Mouse (Mus musculus) CH12.LX (cell line): Measurements from ENCODE around the gene Ldlr. TPM values are rescaled to one million over a fixed set of nuclear protein-coding genes. Genes with fewer than 3 reads are reported as not detected.

Experiments used
- DNase-seq: peaks from one replicate; pipeline ENCODE4 v3.0.0-alpha.2; 2013; ENCODE audit errors: extremely low read depth
- H3K27ac ChIP-seq: 2 replicates; pipeline ENCODE4 v1.5.1; 2012; ENCODE audit warnings: low read depth, mild to moderate bottlenecking, control low read depth, moderate library complexity; ENCODE audit not compliant: insufficient read depth
- H3K27me3 ChIP-seq: replicated peaks from 2 replicates; pipeline ENCODE3; 2012; ENCODE audit warnings: inconsistent platforms
- H3K36me3 ChIP-seq, 2 experiments: replicated peaks in 1 of 2; 2 replicates each; pipeline versions ENCODE3 to v1.6.1; 2012; ENCODE audit warnings: inconsistent platforms in 1 of 2, low read length in 1 of 2, mild to moderate bottlenecking in 1 of 2, mixed read lengths in 1 of 2, moderate library complexity in 1 of 2; ENCODE audit not compliant: control insufficient read depth in 1 of 2, insufficient read depth in 1 of 2
- H3K4me1 ChIP-seq, 2 experiments: 2 replicates each; pipeline ENCODE4 v1.6.1; 2012; ENCODE audit warnings: inconsistent platforms in 1 of 2, moderate library complexity in 1 of 2; ENCODE audit not compliant: insufficient read depth in 2 of 2, control insufficient read depth in 1 of 2
- H3K4me2 ChIP-seq: 2 replicates; pipeline ENCODE4 v1.6.1; 2012; ENCODE audit warnings: low read depth, mild to moderate bottlenecking, control low read depth; ENCODE audit not compliant: poor library complexity, insufficient read depth, severe bottlenecking
- H3K4me3 ChIP-seq, 3 experiments: fragments of 150-350 bp in 1 of 3; sonication (generic) in 1 of 3; replicated peaks in 1 of 3; 2 replicates each; pipeline versions ENCODE3 to v1.5.1; 2011 to 2012; ENCODE audit warnings: low read depth in 2 of 3, low read length in 2 of 3, mild to moderate bottlenecking in 2 of 3, moderate library complexity in 2 of 3, control low read depth in 1 of 3, improper control_type of control experiment in 1 of 3, inconsistent platforms in 1 of 3, mixed read lengths in 1 of 3; ENCODE audit not compliant: poor library complexity in 1 of 3
- H3K79me2 ChIP-seq: replicated peaks from 2 replicates; pipeline ENCODE4 v1.6.1; 2012; ENCODE audit warnings: mild to moderate bottlenecking, moderate library complexity; ENCODE audit not compliant: control insufficient read depth, poor library complexity, insufficient read depth, severe bottlenecking; ENCODE audit errors: extremely low read depth
- H3K9ac ChIP-seq: 2 replicates; pipeline ENCODE4 v1.6.1; 2012; ENCODE audit warnings: low read depth, mild to moderate bottlenecking, control low read depth, moderate library complexity; ENCODE audit not compliant: insufficient read depth
- H3K9me3 ChIP-seq: replicated peaks from 2 replicates; pipeline ENCODE3; 2012; ENCODE audit warnings: low read length, inconsistent platforms, mixed read lengths
- BHLHE40 ChIP-seq: IDR thresholded peaks from 2 replicates; pipeline ENCODE4 v1.6.1; 2011; ENCODE audit warnings: mild to moderate bottlenecking, low read depth, low read length, improper control_type of control experiment
- CHD1 ChIP-seq: IDR thresholded peaks from 2 replicates; pipeline ENCODE4 v1.6.1; 2012; ENCODE audit warnings: low read depth, low read length, improper control_type of control experiment, inconsistent platforms
- CHD2 ChIP-seq: IDR thresholded peaks from 2 replicates; pipeline ENCODE4 v1.6.1; 2011; ENCODE audit warnings: low read length, improper control_type of control experiment
- CTCF ChIP-seq, 2 experiments: IDR thresholded peaks in 1 of 2; conservative IDR thresholded peaks in 1 of 2; 2 replicates each; pipeline ENCODE4 v1.5.1; 2011 to 2012; ENCODE audit warnings: low read depth in 2 of 2, low read length in 2 of 2, improper control_type of control experiment in 1 of 2, inconsistent platforms in 1 of 2, mild to moderate bottlenecking in 1 of 2, moderate library complexity in 1 of 2
- E2F4 ChIP-seq: IDR thresholded peaks from 2 replicates; pipeline ENCODE4 v1.6.1; 2011; ENCODE audit warnings: low read depth, low read length, improper control_type of control experiment; ENCODE audit not compliant: insufficient replicate concordance
- ELF1 ChIP-seq: IDR thresholded peaks from 2 replicates; pipeline ENCODE4 v1.6.1; 2014; ENCODE audit warnings: low read depth, mild to moderate bottlenecking, inconsistent platforms, low read length, improper control_type of control experiment
- IRF4 ChIP-seq: IDR thresholded peaks from 2 replicates; pipeline ENCODE4 v1.6.1; 2014; ENCODE audit warnings: low read depth, mild to moderate bottlenecking, inconsistent platforms, low read length, improper control_type of control experiment
- MEF2A ChIP-seq: IDR thresholded peaks from 2 replicates; pipeline ENCODE4 v1.6.1; 2014; ENCODE audit warnings: low read depth, mild to moderate bottlenecking, inconsistent platforms, low read length, improper control_type of control experiment, borderline replicate concordance
- MXI1 ChIP-seq: IDR thresholded peaks from 2 replicates; pipeline ENCODE4 v1.6.1; 2011; ENCODE audit warnings: mild to moderate bottlenecking, low read depth, low read length, improper control_type of control experiment
- MYC ChIP-seq: IDR thresholded peaks from 2 replicates; pipeline ENCODE4 v1.6.1; 2011; ENCODE audit warnings: low read depth, mild to moderate bottlenecking, improper control_type of control experiment, low read length
- NELFE ChIP-seq: IDR thresholded peaks from 2 replicates; pipeline ENCODE4 v1.6.1; 2011; ENCODE audit warnings: low read depth, low read length, improper control_type of control experiment
- NRF1 ChIP-seq: IDR thresholded peaks from 2 replicates; pipeline ENCODE4 v1.6.1; 2014; ENCODE audit warnings: low read depth, mild to moderate bottlenecking, inconsistent platforms, low read length, improper control_type of control experiment, moderate library complexity
- POLR2A ChIP-seq: IDR thresholded peaks from 2 replicates; pipeline ENCODE4 v1.6.1; 2011; ENCODE audit warnings: low read depth, mild to moderate bottlenecking, improper control_type of control experiment, low read length
- RAD21 ChIP-seq: IDR thresholded peaks from 2 replicates; pipeline ENCODE4 v1.6.1; 2011; ENCODE audit warnings: low read depth, mild to moderate bottlenecking, low read length, improper control_type of control experiment, moderate library complexity
- RCOR1 ChIP-seq: conservative IDR thresholded peaks from 2 replicates; pipeline ENCODE4 v1.6.1; 2012; ENCODE audit warnings: low read depth, mild to moderate bottlenecking, inconsistent platforms, low read length, improper control_type of control experiment
- UBTF ChIP-seq: IDR thresholded peaks from 2 replicates; pipeline ENCODE4 v1.6.1; 2012; ENCODE audit warnings: low read depth, mild to moderate bottlenecking, inconsistent platforms, low read length, improper control_type of control experiment, moderate library complexity
- USF1 ChIP-seq: IDR thresholded peaks from 2 replicates; pipeline ENCODE4 v1.6.1; 2014; ENCODE audit warnings: low read depth, mild to moderate bottlenecking, inconsistent platforms, low read length, improper control_type of control experiment
- ZKSCAN1 ChIP-seq: IDR thresholded peaks from 2 replicates; pipeline ENCODE4 v1.6.1; 2012; ENCODE audit warnings: low read depth, inconsistent platforms, low read length, improper control_type of control experiment, borderline replicate concordance
- ZMIZ1 ChIP-seq: IDR thresholded peaks from 2 replicates; pipeline ENCODE4 v1.6.1; 2012; ENCODE audit warnings: low read depth, mild to moderate bottlenecking, inconsistent platforms, low read length, improper control_type of control experiment
- ZNF384 ChIP-seq: IDR thresholded peaks from 2 replicates; pipeline ENCODE4 v1.6.1; 2012; ENCODE audit warnings: low read depth, low read length, improper control_type of control experiment, inconsistent platforms
- dilution Hi-C: fragments of 300-500 bp; cut with MboI; formaldehyde crosslinking; loops from 2 replicates; pipeline ENCODE4 v1.14.3; 2020; ENCODE audit warnings: low sequenced_read_pairs; ENCODE audit not compliant: extremely low pct_unique_long_range_greater_than_20kb, extremely low pct_ligation_motif_present
- in situ Hi-C: fragments of 300-500 bp; cut with MboI; formaldehyde crosslinking; loops from 3 replicates; pipeline ENCODE4 v1.14.3; 2019; ENCODE audit warnings: low sequenced_read_pairs, low pct_ligation_motif_present, low pct_unique_long_range_greater_than_20kb, mixed read lengths
- polyA plus RNA-seq: library from polyadenylated mRNA; unstranded; fragments of >175 nt; gene quantifications from 2 replicates; pipeline ENCODE4 v1.2.1, GENCODE M21; 2012; ENCODE audit warnings: low read depth; ENCODE audit not compliant: insufficient read length
- total RNA-seq, 2 experiments: library from RNA; depleted of rRNA; stranded (reverse); fragments of 300-350 nt in 1 of 2; fragments of >200 nt in 1 of 2; gene quantifications; 2 replicates each; pipeline ENCODE4 v1.2.3; 2012 to 2014

The Ldlr gene
- total and polyA plus RNA-seq, 3 experiments: 24.0 to 34.7 (median 24.9) TPM

- no peaks in the 10 kb centered on the region for H3K27me3 ChIP-seq
- H3K9ac ChIP-seq: no peak overlapping the region
- dilution Hi-C loops: no loop called here
- in situ Hi-C loops: no loop called here
- H3K9me3 ChIP-seq: no peaks in the 10 kb centered on the region
- peaks cover 16 to 74% of the 10 kb centered on the region in 2 experiments for H3K36me3 ChIP-seq
- no peak overlapping the region for H3K4me2 ChIP-seq
- no peak overlapping the region for H3K4me3 ChIP-seq
- H3K27ac ChIP-seq: no peak overlapping the region
- no peak for DNase-seq
- peaks cover 6% of the 10 kb centered on the region; the same call in 1 of the 2 replicates for H3K79me2 ChIP-seq
- TF ChIP-seq ZMIZ1 (no peak), IRF4 (no peak), RAD21 (no peak), ZKSCAN1 (no peak), ELF1 (no peak), ZNF384 (no peak), POLR2A (no peak), E2F4 (no peak), CTCF (conservative IDR thresholded peaks at IDR 0.05 in 1 of 2, IDR thresholded peaks at IDR 0.05 in 1 of 2; ENCODE audit: low read depth in 2 of 2, low read length in 2 of 2) (no peak), UBTF (no peak), MYC (no peak), MXI1 (no peak), NRF1 (no peak)
- peaks cover 4 to 36% of the 10 kb centered on the region in 2 experiments for H3K4me1 ChIP-seq
Measured at GRCm38 (mm10) chr9:21754003-21754402, 30.7 kb downstream of the Ldlr start.

DNA sequence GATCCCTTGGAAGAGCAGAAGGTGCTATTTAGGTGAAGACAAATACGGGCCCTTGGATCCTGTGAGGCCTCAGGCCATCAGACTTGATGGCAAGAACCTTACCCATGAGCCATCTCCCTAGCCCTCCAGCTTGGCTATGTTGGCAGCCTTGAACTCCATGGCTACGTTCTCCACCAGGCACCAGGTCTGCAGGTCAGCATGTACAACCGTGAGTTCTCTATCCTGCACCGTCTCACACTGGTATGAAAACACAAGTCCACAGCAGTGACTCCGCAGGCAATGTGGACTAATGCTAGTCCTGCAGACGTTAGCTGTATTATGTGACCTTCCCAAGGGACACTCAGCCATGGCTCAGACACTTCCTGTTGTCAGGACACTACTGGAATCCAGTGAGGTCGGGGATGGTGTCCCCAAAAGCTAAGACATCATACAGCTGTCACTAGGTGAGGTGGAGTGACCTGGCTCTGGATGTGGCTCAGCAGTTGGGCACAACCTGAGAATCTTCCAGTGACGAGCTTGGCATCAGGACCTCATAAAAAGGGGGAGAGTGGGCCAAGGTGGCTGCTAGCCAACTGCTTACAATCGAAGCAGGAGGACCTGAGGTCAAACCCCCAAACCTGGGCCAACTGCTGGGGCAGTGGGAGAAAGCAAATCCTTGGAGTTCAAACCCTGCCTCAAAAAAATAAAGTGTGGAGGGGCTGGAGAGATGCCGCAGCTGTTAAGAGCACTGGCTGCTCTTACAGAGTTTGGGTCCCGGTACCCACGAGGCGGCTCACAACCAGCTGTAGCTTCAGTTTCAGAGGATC lies 31.4 kb downstream of the Ldlr start:
- H3K36me3 ChIP-seq: peaks cover 16 to 67% of the 10 kb centered on the region in 2 experiments

More for the DNA sequence above, 31.4 kb downstream of the Ldlr start:
- H3K9me3 ChIP-seq: no peaks in the 10 kb centered on the region
- DNase-seq: no peak
- no peaks in the 10 kb centered on the region for H3K27me3 ChIP-seq
- no peak overlapping the region for H3K27ac ChIP-seq
- peaks cover 4 to 39% of the 10 kb centered on the region in 2 experiments for H3K4me1 ChIP-seq
- H3K4me3 ChIP-seq: no peak overlapping the region
- no peak overlapping the region for H3K4me2 ChIP-seq
- in situ Hi-C loops: no loop called here
- dilution Hi-C loops: no loop called here
- TF ChIP-seq ZNF384 (no peak), MYC (no peak), USF1 (no peak), IRF4 (no peak), BHLHE40 (no peak), MEF2A (no peak), NELFE (no peak), CTCF (conservative IDR thresholded peaks at IDR 0.05 in 1 of 2, IDR thresholded peaks at IDR 0.05 in 1 of 2; ENCODE audit: low read depth in 2 of 2, low read length in 2 of 2) (no peak), POLR2A (no peak), CHD2 (no peak), UBTF (no peak), RCOR1 (no peak), E2F4 (no peak), ZMIZ1 (no peak), CHD1 (no peak)
- H3K9ac ChIP-seq: no peak overlapping the region
- peaks cover 12% of the 10 kb centered on the region; the same call in 1 of the 2 replicates for H3K79me2 ChIP-seq
